Mouse (Mus musculus): ENCODE data around the gene Zfp609.
"Not testable (repeated sequence)": the region's sequence is repeated elsewhere in the genome, so short reads cannot be mapped to it uniquely, and the experiment has no call there.

The Zfp609 gene

GRCm38 (mm10) chr9:65664163-65664562 lies 163.2 kb downstream of the Zfp609 start:
- DNase-seq, result peak; percentile 66

- DNase-seq, result no peak
These were observed 165.9 kb downstream of the Zfp609 start for GRCm38 (mm10) chr9:65661493-65661892.

GRCm38 (mm10) chr9:65661029-65661428 lies 166.3 kb downstream of the Zfp609 start:
- DNase-seq, result no peak

- DNase-seq, result no peak
These were observed 170.1 kb downstream of the Zfp609 start for GRCm38 (mm10) chr9:65657218-65657617.

- DNase-seq, result no peak
These were observed 171.8 kb downstream of the Zfp609 start for GRCm38 (mm10) chr9:65655540-65655939.

- DNase-seq, result no peak
These were observed 172.6 kb downstream of the Zfp609 start for GRCm38 (mm10) chr9:65654700-65655237.

GRCm38 (mm10) chr9:65653741-65654140 lies 173.6 kb downstream of the Zfp609 start:
- no peak for DNase-seq

GRCm38 (mm10) chr9:65651957-65652356 lies 175.4 kb downstream of the Zfp609 start:
- DNase-seq, result not testable (repeated sequence)

- DNase-seq, result no peak
These were observed 177.4 kb downstream of the Zfp609 start for GRCm38 (mm10) chr9:65649997-65650396.

GRCm38 (mm10) chr9:65648730-65649129 lies 178.6 kb downstream of the Zfp609 start:
- no peak for DNase-seq

GRCm38 (mm10) chr9:65646782-65647181 lies 180.6 kb downstream of the Zfp609 start:
- no peak for DNase-seq

- DNase-seq, result no peak
These were observed 181.4 kb downstream of the Zfp609 start for GRCm38 (mm10) chr9:65645984-65646383.

- no peak for DNase-seq
These were observed 182.4 kb downstream of the Zfp609 start for GRCm38 (mm10) chr9:65644960-65645359.

- DNase-seq, result no peak
These were observed 184.8 kb downstream of the Zfp609 start for GRCm38 (mm10) chr9:65642546-65642945.

All from right cerebral cortex, postnatal 14 days (tissue).